Mouse (Mus musculus): ENCODE measurements around the gene Scd3.

DNA sequence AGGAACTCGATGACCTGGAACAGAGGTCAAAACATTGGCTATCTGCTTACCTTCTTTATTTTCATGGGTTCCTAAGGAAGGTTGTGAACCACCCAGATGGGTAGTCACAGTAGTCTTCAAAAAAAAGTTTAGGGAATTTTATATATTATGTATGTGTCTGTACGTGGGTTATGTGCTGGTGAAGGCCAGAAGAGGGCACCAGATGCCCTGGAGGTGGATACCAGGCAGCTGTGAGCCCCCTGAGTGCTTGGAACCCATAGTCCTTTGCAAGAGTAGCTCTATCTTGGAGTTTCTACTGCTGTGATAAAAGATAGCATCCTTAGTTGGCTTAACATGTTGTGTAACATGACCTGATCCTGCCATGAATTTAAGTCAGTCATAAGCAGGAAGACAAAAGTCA is 4.0 kb downstream of the Scd3 start:
- TF ChIP-seq CTCF (conservative IDR thresholded peaks at IDR 0.05; ENCODE audit: low read length) (no peak), NANOG (IDR thresholded peaks at IDR 0.05; ENCODE audit: borderline replicate concordance, low read length) (no peak), POU5F1 (IDR thresholded peaks at IDR 0.05; ENCODE audit: borderline replicate concordance, low read length) (no peak)
